Mouse (Mus musculus): Measurements from ENCODE around the gene Trappc10. TPM values are rescaled to one million over a fixed set of nuclear protein-coding genes. Genes with fewer than 3 reads are reported as not detected.

Gene Trappc10
- polyA plus RNA-seq, 1 experiment from 2014 or later: 28.1 TPM

DNA sequence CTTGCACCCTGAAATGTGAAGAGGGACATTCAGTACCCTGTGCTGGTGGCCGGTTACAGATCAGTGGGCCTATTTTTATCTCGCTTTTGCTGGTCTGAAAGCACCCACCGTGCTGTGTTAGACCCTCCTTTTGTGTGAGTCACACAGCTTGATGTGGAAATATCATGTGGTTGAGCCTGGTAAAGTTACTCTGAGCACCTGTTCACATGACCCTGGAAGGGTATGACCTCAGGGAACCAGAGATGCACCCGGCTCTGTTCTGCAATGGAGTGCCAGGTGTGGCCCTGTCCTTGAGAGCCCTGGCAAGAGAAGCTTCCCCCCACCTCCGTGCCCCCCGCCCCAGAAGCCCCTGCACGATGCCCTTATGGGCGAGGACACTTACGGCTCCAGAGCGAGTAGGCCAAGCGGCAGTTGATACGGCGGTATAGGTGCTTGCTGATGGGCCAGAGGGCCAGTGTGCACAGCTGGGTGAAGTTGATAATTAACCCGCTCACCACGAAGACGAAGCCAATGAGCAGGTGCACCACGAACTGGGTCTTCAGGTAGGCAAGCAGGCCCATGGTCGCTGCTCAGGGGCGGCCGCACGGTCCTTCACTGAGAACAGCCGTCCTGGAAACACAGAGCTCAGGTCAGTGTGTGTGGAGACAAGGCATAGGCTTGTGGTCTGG, 43.2 kb upstream of the Trappc10 start:
- peaks cover 54% of the 10 kb centered on the region for H3K36me3 ChIP-seq (ENCODE audit: control insufficient read depth, insufficient read depth)
- no peaks in the 10 kb centered on the region for H3K4me1 ChIP-seq (replicated peaks; ENCODE audit: control insufficient read depth, insufficient read depth, low read length)
- H3K9me3 ChIP-seq (ENCODE audit: control insufficient read depth): no peaks in the 10 kb centered on the region
- no peak overlapping the region; the same call in 1 of the 2 replicates for H3K4me2 ChIP-seq (replicated peaks; ENCODE audit: low read depth)
- no peak for TF ChIP-seq CTCF (IDR thresholded peaks at IDR 0.05; ENCODE audit: low read depth)
- no peaks in the 10 kb centered on the region for H3K27me3 ChIP-seq (replicated peaks; ENCODE audit: control insufficient read depth, insufficient read depth, low read length)
- no peak overlapping the region for H3K9ac ChIP-seq (ENCODE audit: low read depth, low read length)
- H3K4me3 ChIP-seq (ENCODE audit: low read depth, low read length): no peak overlapping the region
- ATAC-seq: peak; percentile 53
- 51% methylated on average over 22 of the region's 22 CpGs for WGBS
- no peak overlapping the region for H3K27ac ChIP-seq (ENCODE audit: low read depth, low read length)

DNA sequence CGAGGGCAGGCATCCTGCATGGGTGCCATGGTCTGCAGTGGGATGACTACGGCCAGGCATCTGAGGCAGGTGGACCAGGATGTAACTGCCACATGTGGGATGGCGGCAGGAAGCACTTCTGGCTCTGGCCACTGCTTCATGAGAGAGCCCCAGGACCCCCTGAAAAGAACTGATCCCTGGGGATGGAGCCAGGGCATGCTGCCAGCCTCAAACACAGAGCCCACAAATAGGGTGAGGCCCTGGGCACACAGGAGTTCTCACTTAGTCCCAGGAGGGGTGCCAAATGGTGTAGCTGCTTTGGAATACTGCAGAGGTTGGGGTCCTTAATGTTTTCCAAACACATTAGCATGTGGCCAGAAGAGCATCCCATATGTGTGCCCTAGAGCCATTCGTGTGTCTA, 41.5 kb upstream of the Trappc10 start:
- Histone ChIP-seq H3K4me2 (replicated peaks; ENCODE audit: low read depth) (no peak overlapping the region), H3K4me3 (ENCODE audit: low read depth, low read length) (no peak overlapping the region), H3K27ac (ENCODE audit: low read depth, low read length) (no peak overlapping the region), H3K9me3 (ENCODE audit: control insufficient read depth) (no peaks in the 10 kb centered on the region), H3K9ac (ENCODE audit: low read depth, low read length) (no peak overlapping the region), H3K4me1 (replicated peaks; ENCODE audit: control insufficient read depth, insufficient read depth, low read length) (no peaks in the 10 kb centered on the region), H3K27me3 (replicated peaks; ENCODE audit: control insufficient read depth, insufficient read depth, low read length) (no peaks in the 10 kb centered on the region), H3K36me3 (ENCODE audit: control insufficient read depth, insufficient read depth) (peaks cover 70% of the 10 kb centered on the region)
- no peak for TF ChIP-seq CTCF (IDR thresholded peaks at IDR 0.05; ENCODE audit: low read depth)
- WGBS: 91% methylated on average over 4 of the region's 4 CpGs
- no peak for ATAC-seq

DNA sequence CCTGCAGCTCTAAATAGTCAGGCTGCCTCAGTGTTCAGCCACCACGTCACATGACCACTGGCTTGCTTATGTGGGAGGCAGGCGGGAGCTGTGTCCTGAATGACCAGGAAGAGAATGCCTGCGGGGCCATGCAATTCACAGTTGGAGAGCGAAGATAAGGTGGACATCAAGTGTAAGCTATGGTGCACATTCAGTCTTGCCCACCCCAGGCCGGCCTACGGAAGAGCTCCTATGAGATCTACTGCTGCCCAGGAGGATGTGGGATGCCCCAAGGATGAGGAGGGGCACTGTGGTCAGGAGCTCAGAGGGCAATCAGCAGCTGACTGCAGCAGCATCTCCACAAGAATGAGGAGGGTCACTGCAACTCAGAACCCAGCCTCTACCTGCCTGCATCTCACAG, 41.0 kb upstream of the Trappc10 start:
- Histone ChIP-seq H3K9me3 (ENCODE audit: control insufficient read depth) (no peaks in the 10 kb centered on the region), H3K27ac (ENCODE audit: low read depth, low read length) (no peak overlapping the region), H3K9ac (ENCODE audit: low read depth, low read length) (no peak overlapping the region), H3K27me3 (replicated peaks; ENCODE audit: control insufficient read depth, insufficient read depth, low read length) (no peaks in the 10 kb centered on the region), H3K4me2 (replicated peaks; ENCODE audit: low read depth) (no peak overlapping the region), H3K4me3 (ENCODE audit: low read depth, low read length) (no peak overlapping the region), H3K4me1 (replicated peaks; ENCODE audit: control insufficient read depth, insufficient read depth, low read length) (no peaks in the 10 kb centered on the region), H3K36me3 (ENCODE audit: control insufficient read depth, insufficient read depth) (peaks cover 76% of the 10 kb centered on the region)
- no peak for ATAC-seq
- TF ChIP-seq CTCF (IDR thresholded peaks at IDR 0.05; ENCODE audit: low read depth): no peak
- WGBS: 90% methylated on average over 6 of the region's 6 CpGs

DNA sequence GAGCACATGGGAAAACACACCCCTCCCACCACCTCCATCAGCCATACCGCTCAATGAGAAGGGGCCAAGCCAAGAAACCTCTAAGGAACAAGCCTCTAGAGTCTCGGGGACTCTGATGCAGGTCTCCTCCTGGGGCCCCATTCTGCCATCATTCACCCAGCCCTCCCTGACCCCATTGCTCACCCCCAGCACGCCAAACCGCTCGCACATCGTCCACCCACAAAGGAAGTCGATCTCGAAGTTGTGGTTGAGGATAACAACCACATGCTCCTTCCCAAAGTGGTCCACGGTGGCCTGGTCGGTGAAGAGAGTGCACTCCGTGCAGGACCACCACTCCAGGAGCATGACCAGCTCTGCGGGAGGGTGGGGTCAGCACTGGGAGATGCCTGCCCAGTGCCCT, 40.4 kb upstream of the Trappc10 start:
- no peak overlapping the region for H3K27ac ChIP-seq (ENCODE audit: low read depth, low read length)
- ATAC-seq: no peak
- no peaks in the 10 kb centered on the region for H3K27me3 ChIP-seq (replicated peaks; ENCODE audit: control insufficient read depth, insufficient read depth, low read length)
- H3K36me3 ChIP-seq (ENCODE audit: control insufficient read depth, insufficient read depth): peaks cover 82% of the 10 kb centered on the region
- 93% methylated on average over 12 of the region's 12 CpGs for WGBS
- no peak overlapping the region for H3K4me2 ChIP-seq (replicated peaks; ENCODE audit: low read depth)
- H3K9ac ChIP-seq (ENCODE audit: low read depth, low read length): no peak overlapping the region
- no peaks in the 10 kb centered on the region for H3K4me1 ChIP-seq (replicated peaks; ENCODE audit: control insufficient read depth, insufficient read depth, low read length)
- no peak for TF ChIP-seq CTCF (IDR thresholded peaks at IDR 0.05; ENCODE audit: low read depth)
- no peak overlapping the region for H3K4me3 ChIP-seq (ENCODE audit: low read depth, low read length)
- no peaks in the 10 kb centered on the region for H3K9me3 ChIP-seq (ENCODE audit: control insufficient read depth)

DNA sequence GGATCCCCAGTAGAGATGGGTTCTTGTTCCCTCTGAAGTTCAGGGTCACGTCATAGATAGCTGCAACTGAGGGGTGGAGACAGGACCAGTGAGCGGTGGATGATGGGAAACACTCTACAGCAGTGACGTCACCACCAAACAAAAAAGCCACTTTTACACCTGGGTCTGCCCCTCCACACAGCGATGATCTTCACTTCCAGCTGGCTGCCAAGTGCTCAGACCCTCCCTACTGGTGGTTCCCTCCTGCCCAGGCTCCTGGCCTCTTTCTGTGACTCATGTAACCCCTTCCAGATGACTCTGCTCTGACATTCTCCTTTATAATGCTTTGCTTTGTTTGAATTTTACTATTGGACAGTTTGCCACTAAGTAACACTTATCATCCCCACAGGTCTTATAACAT, 38.0 kb upstream of the Trappc10 start:
- H3K4me1 ChIP-seq (replicated peaks; ENCODE audit: control insufficient read depth, insufficient read depth, low read length): no peaks in the 10 kb centered on the region
- no peak overlapping the region for H3K4me2 ChIP-seq (replicated peaks; ENCODE audit: low read depth)
- H3K9me3 ChIP-seq (ENCODE audit: control insufficient read depth): no peaks in the 10 kb centered on the region
- H3K9ac ChIP-seq (ENCODE audit: low read depth, low read length): no peak overlapping the region
- H3K4me3 ChIP-seq (ENCODE audit: low read depth, low read length): no peak overlapping the region
- TF ChIP-seq CTCF (IDR thresholded peaks at IDR 0.05; ENCODE audit: low read depth): no peak
- no peak overlapping the region for H3K27ac ChIP-seq (ENCODE audit: low read depth, low read length)
- no peaks in the 10 kb centered on the region for H3K27me3 ChIP-seq (replicated peaks; ENCODE audit: control insufficient read depth, insufficient read depth, low read length)
- no peak for ATAC-seq
- WGBS: 96% methylated on average over 4 of the region's 4 CpGs
- peaks cover 97% of the 10 kb centered on the region for H3K36me3 ChIP-seq (ENCODE audit: control insufficient read depth, insufficient read depth)

DNA sequence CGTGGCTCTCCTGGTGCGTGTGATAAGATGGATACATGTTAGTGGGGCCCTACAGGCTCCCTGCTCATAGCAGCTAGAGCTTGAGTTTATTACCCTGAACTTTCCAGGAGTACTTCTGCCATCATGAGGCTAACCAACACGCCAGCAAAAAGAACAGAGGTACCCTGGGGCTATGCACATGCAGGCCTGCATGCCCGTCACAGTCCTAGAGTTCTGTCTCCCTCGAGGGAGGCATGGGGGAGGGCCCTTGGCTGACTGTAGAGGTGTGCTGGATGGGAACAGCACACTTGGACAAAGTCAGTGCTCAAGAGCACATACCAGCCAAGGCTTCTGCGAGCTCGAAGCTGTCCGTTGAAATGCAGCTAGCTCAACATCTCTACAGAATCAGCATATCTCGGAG, 36.0 kb upstream of the Trappc10 start:
- Histone ChIP-seq H3K4me1 (replicated peaks; ENCODE audit: control insufficient read depth, insufficient read depth, low read length) (no peaks in the 10 kb centered on the region), H3K4me2 (replicated peaks; ENCODE audit: low read depth) (no peak overlapping the region), H3K27ac (ENCODE audit: low read depth, low read length) (no peak overlapping the region), H3K4me3 (ENCODE audit: low read depth, low read length) (no peak overlapping the region), H3K9me3 (ENCODE audit: control insufficient read depth) (no peaks in the 10 kb centered on the region), H3K27me3 (replicated peaks; ENCODE audit: control insufficient read depth, insufficient read depth, low read length) (no peaks in the 10 kb centered on the region), H3K9ac (ENCODE audit: low read depth, low read length) (no peak overlapping the region), H3K36me3 (ENCODE audit: control insufficient read depth, insufficient read depth) (peaks cover 96% of the 10 kb centered on the region)
- TF ChIP-seq CTCF (IDR thresholded peaks at IDR 0.05; ENCODE audit: low read depth): no peak
- 89% methylated on average over 9 of the region's 9 CpGs for WGBS
- no peak for ATAC-seq

DNA sequence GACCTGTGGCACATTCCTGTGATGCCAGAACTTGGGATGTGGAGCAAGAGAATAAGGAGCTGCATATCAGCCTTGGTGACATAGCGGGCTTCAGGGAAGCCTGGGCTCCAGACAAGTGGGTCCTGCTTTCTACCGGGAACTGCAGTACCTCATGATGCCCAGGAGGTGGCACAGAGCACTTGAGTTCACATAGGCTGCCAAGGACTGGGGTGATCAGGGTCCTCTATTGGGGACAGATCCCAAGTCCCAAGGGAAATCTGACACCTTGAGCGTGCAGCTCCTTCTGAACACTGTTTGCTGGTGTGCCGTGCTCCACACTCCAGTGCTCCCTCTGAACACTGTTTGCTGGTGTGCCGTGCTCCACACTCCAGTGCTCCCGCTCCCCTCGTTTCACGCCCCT, 34.8 kb upstream of the Trappc10 start:
- Histone ChIP-seq H3K36me3 (ENCODE audit: control insufficient read depth, insufficient read depth) (peaks cover 96% of the 10 kb centered on the region), H3K9me3 (ENCODE audit: control insufficient read depth) (no peaks in the 10 kb centered on the region), H3K27ac (ENCODE audit: low read depth, low read length) (no peak overlapping the region), H3K4me1 (replicated peaks; ENCODE audit: control insufficient read depth, insufficient read depth, low read length) (no peaks in the 10 kb centered on the region), H3K4me3 (ENCODE audit: low read depth, low read length) (no peak overlapping the region), H3K9ac (ENCODE audit: low read depth, low read length) (no peak overlapping the region), H3K4me2 (replicated peaks; ENCODE audit: low read depth) (no peak overlapping the region), H3K27me3 (replicated peaks; ENCODE audit: control insufficient read depth, insufficient read depth, low read length) (no peaks in the 10 kb centered on the region)
- ATAC-seq: no peak
- peak; percentile 91 for TF ChIP-seq CTCF (IDR thresholded peaks at IDR 0.05; ENCODE audit: low read depth)
- 54% methylated on average over 8 of the region's 8 CpGs for WGBS
